Mouse (Mus musculus): ENCODE measurements around the gene Snx1.

DNA sequence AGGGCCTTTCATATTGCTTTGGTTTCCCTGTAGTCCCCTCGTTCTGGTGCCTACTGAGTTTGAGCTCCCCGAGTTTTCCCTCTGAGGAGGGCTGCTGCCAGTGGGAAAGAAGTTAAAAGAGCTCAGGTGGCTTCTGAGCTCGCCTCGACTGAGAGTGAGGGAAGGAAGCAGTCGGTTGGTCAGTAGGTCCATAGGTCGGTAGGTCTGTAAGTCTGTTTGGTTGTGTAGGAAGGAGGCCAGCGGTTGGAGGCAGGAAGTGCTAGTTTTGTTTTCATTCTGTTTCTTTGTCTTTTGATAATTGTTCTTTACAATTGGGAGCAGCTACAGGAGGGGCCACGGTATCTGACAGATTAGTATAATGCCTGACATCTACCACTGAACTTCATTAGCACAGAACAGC is 16.3 kb downstream of the Snx1 start:
- no peak for TF ChIP-seq CTCF (IDR thresholded peaks at IDR 0.05 in 2 of 3, conservative IDR thresholded peaks at IDR 0.05 in 1 of 3; ENCODE audit: control insufficient read depth in 1 of 3, insufficient read depth in 1 of 3, low read depth in 2 of 3, low read length in 3 of 3, poor library complexity in 1 of 3, severe bottlenecking in 1 of 3)
- no peak for TF ChIP-seq SMC3 (IDR thresholded peaks at IDR 0.05; ENCODE audit: low read depth, low read length)
- no peak for TF ChIP-seq RCOR1 (IDR thresholded peaks at IDR 0.05; ENCODE audit: low read depth, low read length)
- no peak for TF ChIP-seq MAFK (IDR thresholded peaks at IDR 0.05; ENCODE audit: borderline replicate concordance, low read depth, low read length)
- TF ChIP-seq TCF12 (IDR thresholded peaks at IDR 0.05; ENCODE audit: low read depth, low read length), result no peak
- no peak for TF ChIP-seq TBP (IDR thresholded peaks at IDR 0.05; ENCODE audit: low read depth, low read length)
- no peak for TF ChIP-seq EP300 (IDR thresholded peaks at IDR 0.05; ENCODE audit: low read depth in 1 of 2, low read length in 2 of 2)
- TF ChIP-seq CHD1 (IDR thresholded peaks at IDR 0.05; ENCODE audit: low read depth, low read length), result no peak
- no peak for TF ChIP-seq HCFC1 (IDR thresholded peaks at IDR 0.05; ENCODE audit: low read depth, low read length)
